Mouse (Mus musculus) hindbrain, embryonic 14.5 days (tissue): ENCODE measurements around the gene Mlycd. TPM values are rescaled to one million over a fixed set of nuclear protein-coding genes. Genes with fewer than 3 reads are reported as not detected.

ENCODE experiments used
- ATAC-seq: fragments of 200-750 bp; cut with Nextera tagmentation; 2 replicates; pipeline ENCODE4 v1.8.0; 2017; ENCODE audit warnings: moderate number of reproducible peaks, mild to moderate bottlenecking, moderate TSS enrichment, moderate library complexity; ENCODE audit not compliant: low FRiP score
- DNase-seq: peaks from one replicate; pipeline ENCODE4 v3.0.0-alpha.2; 2015; ENCODE audit warnings: low spot score
- H3K27ac ChIP-seq: fragments of 300-500 bp; sonication (generic); 2 replicates; pipeline ENCODE4 v1.5.1; 2014; ENCODE audit warnings: mild to moderate bottlenecking, moderate library complexity
- H3K27me3 ChIP-seq: fragments of 300-500 bp; sonication (generic); 2 replicates; pipeline ENCODE4 v1.6.1; 2014; ENCODE audit warnings: mild to moderate bottlenecking, low read length, mixed read lengths; ENCODE audit not compliant: control insufficient read depth, insufficient read depth
- H3K36me3 ChIP-seq: fragments of 300-500 bp; sonication (generic); replicated peaks from 2 replicates; pipeline ENCODE4 v1.6.1; 2014; ENCODE audit not compliant: control insufficient read depth, insufficient read depth
- H3K4me1 ChIP-seq: fragments of 300-500 bp; sonication (generic); replicated peaks from 2 replicates; pipeline ENCODE4 v1.6.1; 2014; ENCODE audit warnings: antibody characterized with exemption, low read length, mixed read lengths; ENCODE audit not compliant: control insufficient read depth, insufficient read depth
- H3K4me2 ChIP-seq: fragments of 300-500 bp; sonication (generic); replicated peaks from 2 replicates; pipeline ENCODE4 v1.6.1; 2014; ENCODE audit warnings: mild to moderate bottlenecking, moderate library complexity
- H3K4me3 ChIP-seq: fragments of 300-500 bp; sonication (generic); replicated peaks from 2 replicates; pipeline ENCODE4 v1.5.1; 2014; ENCODE audit warnings: mild to moderate bottlenecking, low read length
- H3K9ac ChIP-seq: fragments of 300-500 bp; sonication (generic); 2 replicates; pipeline ENCODE4 v1.6.1; 2014
- H3K9me3 ChIP-seq: fragments of 300-500 bp; sonication (generic); 2 replicates; pipeline ENCODE4 v1.6.1; 2016; ENCODE audit warnings: low read length; ENCODE audit not compliant: control insufficient read depth
- WGBS: fragments of 180-500 bp; shearing (Covaris S2); extraction: QIAGEN DNeasy Blood & Tissue Kit; methylation state at CpG from one replicate; pipeline ENCODE4 v1.1.7; 2014; 5-methylcytosine and 5-hydroxymethylcytosine counted together
- polyA plus RNA-seq: library from polyadenylated mRNA; unstranded; fragments of >200 nt; fragmentation: Nextera tagmentation; extraction: Ambion mirVana; gene quantifications from 2 replicates; pipeline ENCODE4 v1.2.1, GENCODE M21; 2014

Mlycd gene
- polyA plus RNA-seq, 1 experiment from 2014 or later: 17.8 TPM

- Histone ChIP-seq H3K4me2 (no peak overlapping the region), H3K4me3 (no peak overlapping the region), H3K9ac (no peak overlapping the region), H3K9me3 (no peaks in the 10 kb centered on the region), H3K36me3 (peaks cover 6% of the 10 kb centered on the region), H3K27me3 (no peaks in the 10 kb centered on the region), H3K4me1 (peaks cover 7% of the 10 kb centered on the region), H3K27ac (no peak overlapping the region)
- no peak for DNase-seq
- WGBS: 82% methylated on average over 9 of the region's 9 CpGs
- no peak for ATAC-seq
These were observed 3.9 kb downstream of the Mlycd start for GRCm38 (mm10) chr8:119398558-119398957.

DNA sequence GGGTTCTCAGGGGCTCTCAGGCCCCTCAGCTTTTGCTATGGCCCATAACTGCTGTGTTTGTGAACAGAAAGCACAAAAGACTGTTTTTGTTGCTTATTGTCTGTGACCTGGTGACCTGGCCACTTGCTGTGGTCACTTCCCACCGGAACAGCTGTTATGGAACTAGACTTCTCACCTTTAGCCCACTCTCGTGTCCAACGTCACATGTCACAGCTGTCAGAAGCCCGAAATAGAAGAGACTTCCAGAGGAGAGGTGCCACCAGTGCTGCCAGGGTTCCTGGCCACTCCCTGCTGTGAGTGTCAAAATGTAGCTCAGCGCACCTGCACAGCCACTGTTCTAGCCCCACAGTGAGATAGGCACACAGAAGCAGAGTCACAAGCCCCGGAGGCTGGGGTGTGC, 4.6 kb downstream of the Mlycd start:
- WGBS: 72% methylated on average over 6 of the region's 6 CpGs
- H3K27ac ChIP-seq: no peak overlapping the region
- H3K4me2 ChIP-seq: no peak overlapping the region
- H3K4me3 ChIP-seq: no peak overlapping the region
- DNase-seq (no peak), ATAC-seq (no peak)
- H3K27me3 ChIP-seq: no peaks in the 10 kb centered on the region
- H3K4me1 ChIP-seq: peaks cover 7% of the 10 kb centered on the region
- peaks cover 6% of the 10 kb centered on the region for H3K36me3 ChIP-seq
- H3K9ac ChIP-seq: no peak overlapping the region
- H3K9me3 ChIP-seq: no peaks in the 10 kb centered on the region

DNA sequence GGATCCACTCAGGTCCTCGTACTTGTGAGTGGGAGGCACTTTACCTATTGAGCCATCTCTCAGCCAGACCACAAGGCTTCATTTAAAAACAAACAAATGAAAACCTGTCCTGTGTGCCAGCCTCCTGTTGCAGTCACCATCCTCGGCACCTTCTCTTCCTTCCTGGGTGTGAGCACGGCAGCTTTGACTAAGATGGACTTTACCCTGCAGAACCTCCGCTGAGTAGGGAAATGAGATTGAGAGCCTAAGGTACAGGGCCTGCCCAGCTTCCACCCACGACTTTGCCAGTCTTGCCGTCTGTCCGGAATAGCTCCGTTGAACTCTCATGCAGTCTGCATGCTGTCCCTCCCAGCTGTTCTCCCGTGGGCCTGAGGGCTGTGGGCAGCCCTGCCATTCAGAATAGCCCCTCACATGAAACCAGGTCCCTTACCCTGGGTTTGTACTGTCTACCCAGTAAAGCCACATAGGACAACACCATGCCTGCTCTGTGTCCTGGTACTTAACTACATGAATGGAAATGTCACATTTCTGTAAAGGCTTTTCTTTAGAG, 5.5 kb downstream of the Mlycd start:
- Histone ChIP-seq H3K4me2 (no peak overlapping the region), H3K27me3 (no peaks in the 10 kb centered on the region), H3K36me3 (peaks cover 6% of the 10 kb centered on the region), H3K9ac (no peak overlapping the region), H3K9me3 (no peaks in the 10 kb centered on the region), H3K4me3 (no peak overlapping the region), H3K4me1 (peaks cover 7% of the 10 kb centered on the region), H3K27ac (no peak overlapping the region)
- DNase-seq: no peak
- WGBS: 89% methylated on average over 9 of the region's 9 CpGs
- no peak for ATAC-seq

DNA sequence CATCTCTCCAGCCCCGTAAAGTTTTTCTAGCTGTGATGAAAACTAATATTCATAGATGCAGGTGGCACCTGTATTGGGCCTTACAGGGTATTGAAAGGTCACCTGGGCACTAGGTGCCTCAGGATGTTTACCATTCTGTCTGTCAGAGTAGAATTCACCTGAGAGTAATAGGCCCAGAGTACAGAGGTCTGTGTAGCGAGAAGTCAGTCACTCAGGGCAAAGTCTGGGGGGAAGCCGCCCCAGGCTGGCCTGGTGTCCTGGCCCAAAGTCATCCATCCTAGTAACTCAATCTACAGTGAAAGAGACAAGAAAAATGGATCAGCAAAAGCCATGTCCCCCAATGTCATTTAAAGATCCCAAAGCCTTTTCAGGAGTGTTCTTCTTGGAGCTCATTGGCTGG, 6.2 kb downstream of the Mlycd start:
- no peak for ATAC-seq
- no peak overlapping the region for H3K4me3 ChIP-seq
- H3K27me3 ChIP-seq: no peaks in the 10 kb centered on the region
- H3K27ac ChIP-seq: no peak overlapping the region
- H3K36me3 ChIP-seq: peaks cover 11% of the 10 kb centered on the region
- H3K4me2 ChIP-seq: no peak overlapping the region
- no peak overlapping the region for H3K9ac ChIP-seq
- WGBS: 89% methylated on average over 3 of the region's 3 CpGs
- H3K4me1 ChIP-seq: peaks cover 2% of the 10 kb centered on the region
- no peaks in the 10 kb centered on the region for H3K9me3 ChIP-seq
- no peak for DNase-seq

- H3K9me3 ChIP-seq: no peaks in the 10 kb centered on the region
- H3K27me3 ChIP-seq: no peaks in the 10 kb centered on the region
- no peak for DNase-seq
- H3K27ac ChIP-seq: no peak overlapping the region
- H3K4me3 ChIP-seq: no peak overlapping the region
- ATAC-seq: no peak
- H3K36me3 ChIP-seq: peaks cover 37% of the 10 kb centered on the region
- H3K4me2 ChIP-seq: no peak overlapping the region
- H3K9ac ChIP-seq: no peak overlapping the region
- 77% methylated on average over 10 of the region's 10 CpGs for WGBS
- H3K4me1 ChIP-seq: no peaks in the 10 kb centered on the region
These were observed 9.2 kb downstream of the Mlycd start for GRCm38 (mm10) chr8:119403912-119404311.

- H3K4me3 ChIP-seq: no peak overlapping the region
- ATAC-seq (no peak), DNase-seq (no peak)
- H3K9me3 ChIP-seq: no peaks in the 10 kb centered on the region
- H3K36me3 ChIP-seq: peaks cover 45% of the 10 kb centered on the region
- no peaks in the 10 kb centered on the region for H3K27me3 ChIP-seq
- H3K4me1 ChIP-seq: no peaks in the 10 kb centered on the region
- 96% methylated on average over 5 of the region's 5 CpGs for WGBS
- H3K9ac ChIP-seq: no peak overlapping the region
- no peak overlapping the region for H3K4me2 ChIP-seq
- H3K27ac ChIP-seq: no peak overlapping the region
These were observed 10.0 kb downstream of the Mlycd start for GRCm38 (mm10) chr8:119404648-119405047.

DNA sequence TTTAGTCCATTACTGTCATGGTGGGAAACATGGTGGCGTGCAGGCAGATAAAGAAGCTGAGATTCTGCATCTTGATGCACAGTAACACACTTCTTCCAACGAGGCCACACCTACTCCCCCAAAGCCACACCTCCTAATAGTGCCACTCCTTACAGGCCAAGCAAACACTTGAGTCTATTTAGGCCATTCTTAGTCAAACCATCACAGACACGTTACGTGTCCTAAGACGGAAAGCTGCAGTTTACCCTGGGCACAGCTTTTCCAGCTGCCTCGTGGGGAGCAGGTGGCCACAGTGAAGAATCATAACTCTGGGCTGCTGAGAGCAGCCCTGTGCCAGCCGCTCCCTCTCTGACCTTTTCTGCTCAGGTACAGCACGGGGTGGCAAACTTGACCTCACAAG, 13.6 kb downstream of the Mlycd start:
- Histone ChIP-seq H3K4me2 (no peak overlapping the region), H3K9ac (no peak overlapping the region), H3K27ac (no peak overlapping the region), H3K27me3 (no peaks in the 10 kb centered on the region), H3K4me3 (no peak overlapping the region), H3K36me3 (peaks cover 63% of the 10 kb centered on the region), H3K4me1 (no peaks in the 10 kb centered on the region), H3K9me3 (no peaks in the 10 kb centered on the region)
- no peak for DNase-seq
- WGBS: 80% methylated on average over 8 of the region's 8 CpGs
- ATAC-seq: no peak

DNA sequence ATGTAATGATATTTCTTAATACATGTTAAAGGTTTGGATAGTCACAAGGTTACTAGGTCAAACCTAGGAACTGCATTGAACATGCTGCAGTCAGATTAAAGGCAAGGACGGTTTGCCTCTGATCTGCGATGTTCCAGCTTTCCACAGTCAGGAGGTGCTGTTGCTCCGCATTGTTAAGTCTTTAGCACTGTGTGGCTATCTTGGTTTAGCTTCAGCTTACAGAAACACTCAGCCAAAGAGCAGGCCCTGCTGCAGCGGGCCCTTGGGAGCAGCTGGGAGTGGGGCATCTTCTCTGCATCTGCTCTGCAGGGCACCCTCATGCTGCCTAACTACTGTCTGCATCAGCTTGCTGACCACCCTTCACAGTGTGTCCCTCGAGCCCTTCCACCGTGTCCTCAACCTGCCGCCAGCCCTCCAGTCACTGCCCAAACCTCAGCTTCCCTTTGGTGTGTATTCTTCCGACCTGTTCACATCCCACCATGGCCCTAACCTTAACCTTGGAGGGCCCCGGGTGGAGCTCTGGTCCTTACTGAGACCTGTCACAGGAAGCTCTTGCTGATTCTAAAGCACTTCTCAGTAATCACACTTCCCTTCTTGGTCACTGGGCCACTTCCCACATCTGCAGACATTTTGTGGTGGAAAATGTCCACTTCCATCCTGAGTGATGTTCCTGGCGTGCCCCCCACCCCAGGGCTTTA, 17.5 kb downstream of the Mlycd start:
- WGBS: 57% methylated on average over 10 of the region's 10 CpGs
- H3K27ac ChIP-seq: no peak overlapping the region
- peak; percentile 10; the same call in 1 of the 2 replicates for ATAC-seq

GRCm38 (mm10) chr8:119412735-119413498, 18.2 kb downstream of the Mlycd start:
- ATAC-seq (peak; percentile 84), DNase-seq (peak; percentile 86)
- Histone ChIP-seq H3K4me1 (no peaks in the 10 kb centered on the region), H3K4me3 (no peak overlapping the region), H3K27me3 (no peaks in the 10 kb centered on the region), H3K9ac (peak overlapping the region; percentile 47; the same call in 1 of the 2 replicates), H3K27ac (no peak overlapping the region), H3K9me3 (no peaks in the 10 kb centered on the region), H3K4me2 (peak overlapping the region; percentile 44), H3K36me3 (peaks cover 41% of the 10 kb centered on the region)
- WGBS: 13% methylated on average over 18 of the region's 18 CpGs

More for the DNA sequence above, 17.5 kb downstream of the Mlycd start:
- Histone ChIP-seq H3K9me3 (no peaks in the 10 kb centered on the region), H3K36me3 (peaks cover 48% of the 10 kb centered on the region), H3K4me2 (no peak overlapping the region), H3K4me1 (no peaks in the 10 kb centered on the region), H3K4me3 (no peak overlapping the region), H3K9ac (no peak overlapping the region), H3K27me3 (no peaks in the 10 kb centered on the region)
- DNase-seq: no peak
